Mouse (Mus musculus) hindbrain, embryonic 12.5 days (tissue): ENCODE results near the gene Rbm42. TPM values are rescaled to one million over a fixed set of nuclear protein-coding genes. Genes with fewer than 3 reads are reported as not detected.

Experiments
- ATAC-seq: fragments of 200-750 bp; cut with Nextera tagmentation; 2 replicates; pipeline ENCODE4 v1.8.0; 2017; ENCODE audit warnings: moderate TSS enrichment; ENCODE audit not compliant: low FRiP score
- H3K27ac ChIP-seq: fragments of 300-500 bp; sonication (generic); 2 replicates; pipeline ENCODE4 v1.5.1; 2016; ENCODE audit warnings: mild to moderate bottlenecking
- H3K27me3 ChIP-seq: fragments of 300-500 bp; sonication (generic); 2 replicates; pipeline ENCODE4 v1.6.1; 2016; ENCODE audit warnings: mild to moderate bottlenecking
- H3K36me3 ChIP-seq: fragments of 300-500 bp; sonication (generic); 2 replicates; pipeline ENCODE4 v1.6.1; 2016; ENCODE audit warnings: mild to moderate bottlenecking
- H3K4me1 ChIP-seq: fragments of 300-500 bp; sonication (generic); 2 replicates; pipeline ENCODE4 v1.6.1; 2016
- H3K4me2 ChIP-seq: fragments of 300-500 bp; sonication (generic); replicated peaks from 2 replicates; pipeline ENCODE4 v1.6.1; 2016; ENCODE audit warnings: mild to moderate bottlenecking
- H3K4me3 ChIP-seq: fragments of 300-500 bp; sonication (generic); 2 replicates; pipeline ENCODE4 v1.5.1; 2016; ENCODE audit warnings: mild to moderate bottlenecking
- H3K9ac ChIP-seq: fragments of 300-500 bp; sonication (generic); 2 replicates; pipeline ENCODE4 v1.6.1; 2016; ENCODE audit warnings: mild to moderate bottlenecking, moderate library complexity
- H3K9me3 ChIP-seq: fragments of 300-500 bp; sonication (generic); replicated peaks from 2 replicates; pipeline ENCODE4 v1.6.1; 2016; ENCODE audit warnings: mild to moderate bottlenecking
- WGBS: fragments of 180-500 bp; shearing (Covaris S2); methylation state at CpG from one replicate; pipeline ENCODE4 v1.1.7; 2016; 5-methylcytosine and 5-hydroxymethylcytosine counted together
- polyA plus RNA-seq: library from polyadenylated mRNA; unstranded; fragments of >200 nt; fragmentation: Nextera tagmentation; extraction: Ambion mirVana; gene quantifications from 2 replicates; pipeline ENCODE4 v1.2.1, GENCODE M21; 2016

Gene Rbm42
- polyA plus RNA-seq, 1 experiment from 2014 or later = 160 TPM

DNA sequence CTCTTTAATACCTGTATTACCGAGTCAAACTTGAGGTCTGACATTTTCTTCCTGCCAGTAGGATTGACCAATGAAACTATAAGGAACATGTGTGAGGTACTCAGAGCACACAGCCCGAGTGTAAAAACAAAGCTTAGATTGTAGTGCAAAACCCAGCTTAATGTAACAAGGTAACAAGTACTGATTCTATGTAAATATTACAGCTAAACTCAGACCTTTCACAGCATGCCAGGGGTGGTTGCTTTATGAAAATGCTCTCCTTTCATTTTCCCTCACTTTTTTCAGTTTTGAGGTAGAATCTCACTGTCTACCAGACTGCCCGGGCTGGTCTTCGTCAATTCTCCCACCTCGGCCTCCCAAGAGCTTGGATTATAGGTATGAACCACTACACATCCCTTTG lies 54.0 kb downstream of the Rbm42 start:
- 80% methylated on average over 5 of the region's 5 CpGs for WGBS
- no peak for ATAC-seq
- H3K4me3 ChIP-seq = no peak overlapping the region

DNA sequence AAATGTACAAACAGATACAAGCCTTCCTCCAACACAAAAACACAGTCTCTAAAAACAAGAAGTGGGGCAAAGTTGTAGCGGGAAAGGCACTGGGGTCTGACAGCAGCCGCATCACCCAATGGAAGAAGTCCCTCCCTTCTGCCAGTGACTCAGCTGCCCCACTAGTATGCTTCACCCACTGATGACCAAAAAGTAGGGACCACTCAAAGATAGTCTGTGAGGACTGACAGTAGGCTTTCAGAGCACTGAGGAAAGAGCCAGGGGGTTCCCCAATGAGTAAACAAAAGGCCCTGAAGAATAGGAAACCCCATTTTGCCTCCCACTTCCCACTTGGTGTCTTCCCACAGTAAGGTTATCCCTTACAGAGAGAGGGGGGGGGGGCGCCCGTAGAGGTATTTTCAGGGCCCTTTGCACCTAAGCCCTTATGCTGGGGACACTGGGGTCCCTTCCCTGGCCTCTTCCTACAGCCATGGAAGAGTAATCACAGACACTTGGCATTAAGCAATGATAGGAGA lies 55.5 kb downstream of the Rbm42 start:
- Histone ChIP-seq H3K9me3 (no peaks in the 10 kb centered on the region), H3K4me2 (no peak overlapping the region), H3K27me3 (no peaks in the 10 kb centered on the region; the same call in 1 of the 2 replicates), H3K36me3 (no peaks in the 10 kb centered on the region), H3K9ac (no peak overlapping the region), H3K27ac (no peak overlapping the region), H3K4me3 (no peak overlapping the region), H3K4me1 (peaks cover 9% of the 10 kb centered on the region)
- ATAC-seq = no peak
- 68% methylated on average over 4 of the region's 4 CpGs for WGBS

More for the DNA sequence above, 54.0 kb downstream of the Rbm42 start:
- no peaks in the 10 kb centered on the region; the same call in 1 of the 2 replicates for H3K27me3 ChIP-seq
- H3K27ac ChIP-seq = no peak overlapping the region
- H3K9me3 ChIP-seq = no peaks in the 10 kb centered on the region
- H3K4me1 ChIP-seq = peaks cover 14% of the 10 kb centered on the region
- no peaks in the 10 kb centered on the region for H3K36me3 ChIP-seq
- no peak overlapping the region for H3K4me2 ChIP-seq
- H3K9ac ChIP-seq = no peak overlapping the region

DNA sequence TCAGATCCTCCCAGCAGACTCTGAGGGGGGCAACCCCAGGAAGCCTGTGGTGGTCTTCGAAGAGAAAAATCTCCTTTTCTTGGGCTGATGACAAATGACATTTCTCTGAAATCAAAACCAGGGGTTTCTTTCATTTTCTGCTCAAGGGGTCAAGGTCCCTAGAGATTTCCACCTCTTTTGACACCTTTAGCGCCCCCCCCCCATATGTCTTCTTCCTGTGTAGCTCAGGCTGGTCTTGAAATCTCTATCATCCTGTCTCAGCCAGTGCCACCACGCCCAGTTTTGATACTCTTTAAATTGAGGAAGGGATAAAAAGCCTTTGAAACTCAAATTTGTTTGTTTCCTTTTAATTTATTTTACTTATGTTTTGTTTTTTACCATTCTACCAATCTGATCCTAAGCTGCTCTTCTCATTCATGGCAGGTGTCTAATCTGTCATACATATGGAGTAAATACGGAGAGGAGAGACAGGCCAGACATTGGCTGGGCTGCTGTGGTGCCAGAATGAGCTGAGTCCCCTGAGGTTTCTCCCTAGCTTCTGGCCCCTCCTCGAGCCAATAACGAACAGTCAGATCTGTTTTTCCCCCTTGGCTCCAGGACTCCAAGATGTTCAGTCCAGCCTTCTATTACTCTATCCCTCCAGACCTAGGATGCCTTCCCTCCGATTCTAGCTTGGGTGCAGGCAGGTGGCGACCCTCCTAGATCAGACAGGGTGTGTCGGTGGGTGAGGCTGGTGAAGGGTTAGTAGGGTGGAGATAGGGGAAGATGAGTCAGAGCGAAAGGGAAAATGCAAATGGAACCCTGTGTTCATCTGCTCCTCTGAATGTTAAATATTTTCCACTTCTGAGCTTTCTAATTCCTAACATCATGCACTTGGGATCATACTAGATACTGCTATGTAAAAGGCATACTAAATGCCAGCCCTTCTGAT lies 56.3 kb downstream of the Rbm42 start:
- H3K9ac ChIP-seq = 0 out of 2 replicates have a peak overlapping the region, but pooled peaks have one; percentile 13
- H3K4me1 ChIP-seq = peaks cover 9% of the 10 kb centered on the region
- no peaks in the 10 kb centered on the region for H3K36me3 ChIP-seq
- no peak overlapping the region for H3K4me3 ChIP-seq
- no peaks in the 10 kb centered on the region; the same call in 1 of the 2 replicates for H3K27me3 ChIP-seq
- H3K4me2 ChIP-seq = no peak overlapping the region
- ATAC-seq = no peak
- 74% methylated on average over 10 of the region's 10 CpGs for WGBS
- H3K27ac ChIP-seq = no peak overlapping the region
- no peaks in the 10 kb centered on the region for H3K9me3 ChIP-seq

- Histone ChIP-seq H3K4me3 (no peak overlapping the region), H3K36me3 (no peaks in the 10 kb centered on the region), H3K27me3 (no peaks in the 10 kb centered on the region; the same call in 1 of the 2 replicates), H3K4me1 (peaks cover 9% of the 10 kb centered on the region), H3K27ac (no peak overlapping the region), H3K9me3 (no peaks in the 10 kb centered on the region), H3K4me2 (no peak overlapping the region), H3K9ac (no peak overlapping the region)
- 49% methylated on average over 5 of the region's 5 CpGs for WGBS
- ATAC-seq = no peak
Measured at GRCm38 (mm10) chr7:30592772-30593423, 57.2 kb downstream of the Rbm42 start.

GRCm38 (mm10) chr7:30591605-30591951 lies 58.5 kb downstream of the Rbm42 start:
- no peak overlapping the region for H3K4me3 ChIP-seq
- no peak overlapping the region for H3K27ac ChIP-seq
- H3K9me3 ChIP-seq = no peaks in the 10 kb centered on the region
- peaks cover 3% of the 10 kb centered on the region for H3K36me3 ChIP-seq
- no peaks in the 10 kb centered on the region; the same call in 1 of the 2 replicates for H3K27me3 ChIP-seq
- WGBS = 47% methylated on average over 4 of the region's 4 CpGs
- ATAC-seq = no peak
- no peak overlapping the region for H3K9ac ChIP-seq
- H3K4me1 ChIP-seq = peaks cover 22% of the 10 kb centered on the region
- no peak overlapping the region for H3K4me2 ChIP-seq

Other genes with a start within 250 kb of the Rbm42 start
- 17.7 and 19.7 TPM in 2 replicates for gene Tyrobp, start 236.6 kb downstream of the Rbm42 start, polyA plus RNA-seq
- 0.57 and 0.86 TPM in 2 replicates for gene Hcst, start 230.5 kb downstream of the Rbm42 start, polyA plus RNA-seq
- gene Nfkbid, start 228.6 kb downstream of the Rbm42 start, polyA plus RNA-seq = 1.3 and 2.2 TPM in 2 replicates
- 348 and 365 TPM in 2 replicates for gene Aplp1, start 204.8 kb downstream of the Rbm42 start, polyA plus RNA-seq
- gene Kirrel2, start 192.6 kb downstream of the Rbm42 start, polyA plus RNA-seq = 16.1 and 23.9 TPM in 2 replicates
- gene Nphs1, start 192.0 kb downstream of the Rbm42 start, polyA plus RNA-seq = 3.8 and 5.2 TPM in 2 replicates
- gene Prodh2, start 156.7 kb downstream of the Rbm42 start, polyA plus RNA-seq = not detected in 2 replicates
- gene Arhgap33, start 115.3 kb downstream of the Rbm42 start, polyA plus RNA-seq = 88.6 and 98.9 TPM in 2 replicates
- gene Hspb6, start 98.1 kb downstream of the Rbm42 start, polyA plus RNA-seq = 5.7 and 7.1 TPM in 2 replicates
- gene Proser3, start 98.0 kb downstream of the Rbm42 start, polyA plus RNA-seq = 11.3 and 12.6 TPM in 2 replicates
- gene Lin37, start 90.5 kb downstream of the Rbm42 start, polyA plus RNA-seq = 52.4 and 55.2 TPM in 2 replicates
- gene U2af1l4, start 87.0 kb downstream of the Rbm42 start, polyA plus RNA-seq = 80.6 and 87.5 TPM in 2 replicates
- 18.1 and 19.5 TPM in 2 replicates for gene Gm49396, start 87.0 kb downstream of the Rbm42 start, polyA plus RNA-seq
- gene Psenen, start 86.7 kb downstream of the Rbm42 start, polyA plus RNA-seq = 128 and 139 TPM in 2 replicates
- gene Igflr1, start 84.9 kb downstream of the Rbm42 start, polyA plus RNA-seq = 4.2 and 6.3 TPM in 2 replicates
- gene Kmt2b, start 61.6 kb downstream of the Rbm42 start, polyA plus RNA-seq = 8.8 and 9.9 TPM in 2 replicates
- 0.17 and 0.39 TPM in 2 replicates for gene Zbtb32, start 51.4 kb downstream of the Rbm42 start, polyA plus RNA-seq
- gene Upk1a, start 37.5 kb downstream of the Rbm42 start, polyA plus RNA-seq = 0.21 and 0.35 TPM in 2 replicates
- 737 and 880 TPM in 2 replicates for gene Cox6b1, start 24.2 kb downstream of the Rbm42 start, polyA plus RNA-seq
- not detected in 2 replicates for gene Etv2, start 14.5 kb downstream of the Rbm42 start, polyA plus RNA-seq
- 35.4 and 38.4 TPM in 2 replicates for gene Haus5, start 14.7 kb upstream of the Rbm42 start, polyA plus RNA-seq
- gene Pmis2, start 21.3 kb upstream of the Rbm42 start, polyA plus RNA-seq = not detected in 2 replicates
- gene 2200002J24Rik, start 48.6 kb upstream of the Rbm42 start, polyA plus RNA-seq = not detected in 2 replicates
- gene Atp4a, start 61.9 kb upstream of the Rbm42 start, polyA plus RNA-seq = 0.93 and 1.3 TPM in 2 replicates
- 147 and 164 TPM in 2 replicates for gene Tmem147, start 79.2 kb upstream of the Rbm42 start, polyA plus RNA-seq
- 0.76 and 1.1 TPM in 2 replicates for gene Gapdhs, start 93.4 kb upstream of the Rbm42 start, polyA plus RNA-seq
- gene Sbsn, start 101.2 kb upstream of the Rbm42 start, polyA plus RNA-seq = 1.7 and 2.5 TPM in 2 replicates
- 0.59 and 0.67 TPM in 2 replicates for gene Dmkn, start 113.4 kb upstream of the Rbm42 start, polyA plus RNA-seq
- not detected in 2 replicates for gene Krtdap, start 137.6 kb upstream of the Rbm42 start, polyA plus RNA-seq
- gene Ffar2, start 173.5 kb upstream of the Rbm42 start, polyA plus RNA-seq = not detected in 2 replicates
- gene Ffar3, start 205.9 kb upstream of the Rbm42 start, polyA plus RNA-seq = not detected in 2 replicates
- not detected in 2 replicates for gene Ffar1, start 211.2 kb upstream of the Rbm42 start, polyA plus RNA-seq
- not detected in 2 replicates for gene Cd22, start 230.0 kb upstream of the Rbm42 start, polyA plus RNA-seq